Mouse (Mus musculus) heart, adult 11 months (tissue): Measurements from ENCODE around the gene Acot7.

ENCODE experiments used
- DNase-seq: peaks from one replicate; pipeline ENCODE4 v3.0.0; 2022

The Acot7 gene

DNA sequence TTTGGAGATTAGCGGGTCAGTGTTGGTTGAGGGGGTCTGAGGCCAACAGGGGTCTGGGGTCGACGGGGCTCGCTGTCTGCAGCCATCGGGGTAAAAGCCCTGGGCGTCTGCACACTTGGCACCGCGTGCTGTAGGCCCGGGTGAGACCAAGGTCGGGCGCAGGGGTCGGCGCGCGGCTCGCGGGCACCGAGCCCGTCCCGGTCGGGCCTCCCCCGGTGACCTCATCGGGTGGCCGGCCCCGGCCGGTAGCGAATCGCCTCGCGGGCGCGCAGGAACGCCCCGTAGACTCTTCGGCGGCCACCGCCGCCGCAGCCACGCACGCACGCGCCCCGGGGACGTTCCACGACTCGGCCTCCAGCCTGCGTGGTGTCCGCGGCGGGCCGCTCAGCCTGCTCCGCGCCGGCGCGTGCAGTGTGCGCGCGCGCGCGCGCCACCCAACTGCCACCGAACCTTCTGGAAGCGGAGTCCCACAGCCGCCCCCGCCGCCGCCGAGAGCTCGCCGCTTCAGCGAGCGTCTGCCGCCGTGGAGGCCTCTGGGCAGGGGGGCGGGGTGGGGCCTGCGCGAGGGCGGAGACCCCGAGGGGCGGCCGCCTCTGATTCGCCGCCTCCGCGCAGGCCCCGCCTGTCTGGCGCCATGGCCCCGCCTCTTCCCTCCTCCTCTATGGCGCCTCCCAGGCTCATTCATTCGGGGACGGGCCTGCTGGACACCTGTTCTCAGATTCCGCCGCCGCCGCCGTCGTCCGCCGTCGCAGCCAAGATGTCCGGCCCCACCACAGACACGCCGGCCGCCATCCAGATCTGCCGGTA, at the start of gene Acot7:
Gene Acot7, plus strand, starts transcription at position 598 of the 807 bp plus-strand sequence.
- DNase-seq = peak; percentile 99

DNA sequence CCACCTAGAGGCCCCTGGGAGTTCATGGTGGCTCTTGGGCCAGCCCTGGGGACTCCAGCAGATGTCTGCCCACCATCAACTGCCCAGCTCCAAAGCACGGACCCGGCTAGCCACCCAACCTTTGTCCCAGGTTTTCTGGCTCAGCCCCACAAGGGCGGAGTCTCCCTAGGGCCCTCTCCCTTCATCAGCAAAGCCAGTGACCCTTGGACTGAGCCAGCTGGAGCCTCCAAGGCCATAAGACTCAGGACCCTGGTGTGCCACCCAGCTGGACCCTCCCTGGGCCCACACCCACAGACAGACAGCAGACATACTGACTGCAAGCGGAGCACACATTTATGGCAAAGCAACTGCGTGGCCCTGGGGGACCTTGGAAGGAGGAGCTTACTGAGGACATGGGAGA, 49.1 kb upstream of the Acot7 start:
- peak; percentile 93 for DNase-seq

DNA sequence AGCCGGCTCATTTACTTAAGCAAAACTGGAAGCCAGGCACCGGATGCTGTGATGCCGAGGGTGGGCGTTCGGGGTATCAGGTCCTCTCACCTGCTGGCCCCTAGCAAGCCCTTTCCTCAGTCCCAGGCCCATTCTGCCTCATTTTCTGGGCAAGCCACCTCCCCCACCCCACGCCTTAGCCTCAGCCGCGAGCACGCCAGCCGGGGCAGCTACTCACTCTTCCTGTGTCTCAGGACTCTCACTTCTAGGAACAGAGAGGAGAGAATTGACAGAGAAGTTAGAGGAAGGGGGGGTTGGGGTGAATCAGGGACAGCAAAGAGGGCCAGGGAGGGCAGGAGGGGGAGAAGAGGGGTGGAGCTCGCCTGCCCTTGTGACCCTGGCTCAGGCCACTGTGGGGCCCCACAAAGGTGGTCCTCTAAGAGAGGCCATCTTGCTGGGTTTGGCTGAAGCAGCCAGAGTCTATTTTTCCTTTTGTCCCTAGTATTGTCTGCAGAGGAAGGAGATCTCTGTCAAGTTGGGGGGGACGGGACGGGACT, 48.5 kb upstream of the Acot7 start:
- DNase-seq = peak; percentile 88

DNA sequence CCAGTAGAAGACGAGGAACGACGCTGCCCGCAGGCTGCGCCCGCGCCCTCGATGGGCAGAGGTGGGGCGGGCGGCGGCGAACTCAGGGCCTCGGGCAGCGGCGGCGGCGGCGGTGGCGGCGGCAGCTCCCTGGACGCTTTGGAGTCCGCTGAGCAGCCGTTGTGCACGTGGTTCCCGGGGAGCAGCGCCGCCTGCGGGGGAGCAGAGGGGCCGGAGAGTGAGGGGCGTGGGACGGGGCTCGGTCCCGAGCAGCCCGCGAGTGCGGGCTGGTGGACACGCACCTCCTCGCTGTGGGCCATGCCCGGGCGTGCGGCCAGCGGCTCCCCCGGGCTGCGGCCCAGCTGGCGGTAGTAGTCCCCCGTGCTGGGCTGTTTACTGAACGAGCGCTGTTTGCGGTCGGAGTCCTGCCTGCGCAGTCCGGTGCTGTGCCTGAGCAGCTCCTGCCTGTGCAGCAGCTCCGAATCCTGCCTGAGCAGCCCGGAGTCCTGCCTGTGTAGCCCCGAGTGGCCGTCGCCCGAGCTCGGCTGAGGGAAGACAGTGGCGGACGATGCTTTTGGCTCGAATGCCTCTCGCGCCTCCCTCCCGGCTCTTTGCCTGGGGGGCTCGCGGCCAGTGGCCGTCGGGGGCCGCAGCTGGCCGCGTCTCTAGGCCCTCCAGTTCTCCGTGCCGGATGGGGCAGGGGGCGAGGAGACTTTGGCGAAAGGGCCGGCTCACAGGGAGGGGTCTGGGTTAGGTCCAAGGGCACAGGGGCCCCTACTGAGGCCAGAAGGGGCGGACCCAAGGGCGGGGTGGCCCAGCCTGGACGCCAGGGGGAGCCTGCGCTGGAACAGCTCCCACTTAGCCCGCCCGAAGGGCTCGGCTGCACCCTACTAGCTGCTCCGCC, 46.9 kb upstream of the Acot7 start:
- peak; percentile 97 for DNase-seq

DNA sequence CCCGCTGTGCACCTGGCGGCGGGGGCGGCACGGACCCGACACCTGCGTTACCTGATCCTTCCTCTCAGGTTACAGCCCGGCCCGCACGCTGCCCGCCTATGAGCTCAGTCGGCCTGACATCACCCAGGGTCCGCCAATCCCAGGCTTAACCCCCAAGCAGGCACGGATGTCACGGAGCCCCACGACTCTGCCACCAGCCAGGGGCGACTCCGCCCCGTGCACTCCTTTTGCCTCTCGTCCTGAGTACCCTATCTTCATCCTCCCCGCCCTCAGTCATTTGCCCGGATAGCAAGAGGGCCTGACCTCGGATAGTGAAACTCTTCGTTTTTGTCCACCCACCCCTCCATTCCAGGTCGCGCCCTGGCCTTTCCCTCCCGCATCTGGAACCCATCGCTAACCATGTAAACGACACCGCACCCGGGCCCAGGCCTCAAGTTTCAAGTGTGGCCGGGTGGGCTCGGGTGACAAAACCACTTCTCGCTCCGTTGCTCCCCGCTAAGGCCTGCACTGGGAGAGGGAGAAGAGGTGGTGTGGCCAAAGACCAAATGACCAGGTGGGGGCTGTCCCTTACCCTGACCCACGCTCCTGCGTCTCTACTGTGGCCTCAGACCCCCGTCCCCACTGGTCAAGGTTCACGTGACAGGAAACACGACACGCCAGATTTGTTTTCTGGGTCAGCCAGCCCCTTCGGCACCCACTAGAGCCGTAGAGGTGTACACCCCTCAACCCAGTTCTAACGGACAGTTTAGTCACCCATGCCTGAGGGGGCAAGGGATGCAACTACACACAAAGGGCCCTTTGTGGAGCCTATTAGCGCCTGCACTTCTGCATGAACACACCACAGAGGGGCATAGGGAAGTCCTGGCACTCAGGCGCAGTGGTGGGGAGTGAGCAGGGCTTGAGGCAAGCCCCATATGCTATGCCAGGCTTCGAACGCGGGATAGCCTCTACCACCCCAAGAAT, 45.8 kb upstream of the Acot7 start:
- DNase-seq = peak; percentile 91

DNA sequence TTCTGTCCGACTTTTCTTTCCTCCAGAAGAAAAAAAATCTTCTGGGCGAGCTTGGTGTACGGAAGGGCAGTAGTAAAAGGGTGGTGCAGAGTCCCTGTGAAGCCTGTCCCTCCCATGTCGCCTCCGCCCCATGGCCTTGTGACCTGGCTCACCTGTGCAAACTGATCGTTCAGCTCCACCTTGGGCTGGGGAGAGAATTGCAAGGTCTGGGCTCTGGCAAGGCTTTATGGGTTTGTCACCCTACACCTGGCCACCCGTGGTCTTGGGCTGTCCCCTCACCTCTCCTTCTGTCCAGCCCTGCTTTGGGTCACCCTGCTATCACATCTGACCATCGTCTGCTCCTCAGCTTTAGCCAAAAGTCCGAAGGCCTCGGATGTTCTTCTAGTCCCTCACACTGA, 45.2 kb upstream of the Acot7 start:
- DNase-seq = peak; percentile 91

DNA sequence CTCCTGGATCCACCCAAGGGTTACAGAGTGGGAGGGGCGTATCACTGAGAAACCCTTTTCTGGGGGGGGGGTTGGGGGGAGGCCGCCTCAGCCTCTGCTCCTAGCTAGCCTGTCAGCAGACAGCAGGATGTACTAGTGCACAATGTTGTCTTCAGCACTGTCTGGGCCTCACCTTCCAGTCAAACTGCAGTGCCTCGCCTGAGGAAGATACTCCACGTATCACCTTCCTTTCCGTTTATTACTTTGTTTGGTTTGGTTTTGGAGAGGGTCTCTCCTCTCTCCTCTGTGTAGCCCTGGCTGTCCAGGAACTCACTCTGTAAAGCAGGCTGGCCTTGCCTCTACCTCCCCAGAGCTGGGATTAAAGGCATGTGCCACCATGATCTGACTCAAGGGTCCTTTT, 44.7 kb upstream of the Acot7 start:
- no peak for DNase-seq

DNA sequence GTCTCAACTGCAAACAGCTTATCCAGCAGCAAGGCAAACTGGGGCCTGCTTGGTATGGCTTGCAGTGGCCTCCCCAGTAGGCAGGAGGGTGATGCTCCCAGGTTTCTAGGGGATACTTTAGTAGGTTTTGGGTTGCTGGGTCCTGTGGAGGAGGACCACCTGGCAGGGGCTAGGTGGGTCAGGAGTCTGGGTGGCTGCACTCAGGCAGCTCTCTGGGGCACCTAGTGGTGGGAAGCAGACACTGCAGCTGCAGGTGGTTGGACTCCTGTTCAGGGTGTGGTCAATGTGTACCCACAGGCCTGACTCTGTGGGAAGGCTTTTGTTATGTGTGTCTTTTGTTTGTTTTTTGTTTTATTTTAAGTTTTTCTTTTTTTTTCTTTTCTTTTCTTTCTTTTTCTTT, 43.4 kb upstream of the Acot7 start:
- DNase-seq = peak; percentile 91

DNA sequence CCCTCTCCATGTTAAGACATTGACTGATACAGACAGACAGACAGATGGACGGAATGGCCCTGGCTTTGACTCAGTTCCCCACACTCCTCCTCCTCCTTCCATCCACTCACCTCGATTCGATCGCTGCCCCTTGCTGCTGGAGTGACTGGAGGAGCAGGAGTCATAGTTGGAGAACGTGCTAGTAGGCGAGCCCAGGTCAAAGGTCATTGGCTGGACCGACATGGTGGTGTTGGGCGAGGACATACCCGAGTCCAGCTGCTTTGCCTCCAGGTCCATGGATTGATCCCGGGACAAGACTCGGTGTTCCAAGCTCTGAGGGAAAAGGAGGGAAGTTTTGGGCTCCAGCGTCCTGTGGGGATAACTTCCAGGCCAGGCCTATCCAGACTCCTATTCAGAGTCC, 42.6 kb upstream of the Acot7 start:
- peak; percentile 91 for DNase-seq

DNA sequence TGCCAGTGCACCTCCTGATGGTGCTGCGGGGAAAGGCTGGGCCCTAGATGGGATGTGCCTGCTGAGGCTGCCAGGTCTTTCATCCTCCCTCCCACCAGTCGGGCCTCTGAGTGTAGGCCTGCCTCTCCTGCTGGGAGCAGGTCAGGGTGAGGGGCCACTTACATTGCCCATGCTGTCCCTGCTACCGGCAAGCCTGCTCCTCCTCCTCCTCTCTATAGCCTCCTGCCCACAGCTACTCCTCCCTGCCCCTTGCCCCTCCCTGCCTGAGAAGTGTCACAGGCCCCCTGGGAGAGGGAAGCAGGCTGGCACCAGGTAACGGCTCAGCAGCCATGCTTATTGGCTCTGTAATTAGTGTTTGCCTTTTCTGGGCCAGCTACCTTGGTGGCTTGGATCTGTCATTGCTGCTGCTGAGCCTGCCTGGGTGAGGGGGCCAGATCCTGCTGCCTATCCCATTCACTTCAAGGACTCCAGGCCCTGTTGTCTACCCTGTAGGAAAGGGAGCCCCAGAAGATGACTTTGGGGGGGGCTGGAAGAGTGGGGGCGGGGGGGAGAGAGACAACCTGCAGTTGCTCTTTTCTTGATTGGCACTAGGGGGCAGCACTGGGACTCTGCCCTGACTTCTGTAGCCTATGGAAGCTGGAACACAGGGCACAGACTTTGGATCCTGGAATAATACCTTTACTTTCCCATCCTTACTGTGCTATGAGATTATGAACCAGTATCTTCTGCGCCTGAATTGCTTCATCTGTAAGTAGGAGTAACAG, 41.6 kb upstream of the Acot7 start:
- DNase-seq = peak; percentile 91

DNA sequence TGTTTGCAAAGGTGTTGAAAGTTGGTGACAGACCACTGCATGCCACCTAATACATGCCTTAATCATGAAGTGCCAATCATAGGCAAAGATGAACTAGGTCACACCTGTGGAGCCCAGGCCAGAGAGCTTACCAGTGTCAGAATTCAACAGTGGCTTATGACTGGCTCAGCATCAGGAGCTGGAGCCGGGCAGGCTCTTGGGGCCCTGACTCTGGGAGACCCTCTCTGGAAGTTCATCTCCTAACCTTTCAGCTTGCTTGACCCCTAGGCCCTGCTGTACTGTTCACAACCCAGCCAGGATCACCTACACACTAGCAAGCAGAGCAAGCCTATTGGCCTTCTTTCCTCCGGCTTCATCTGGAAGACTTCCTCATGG, 41.1 kb upstream of the Acot7 start:
- DNase-seq = peak; percentile 89

DNA sequence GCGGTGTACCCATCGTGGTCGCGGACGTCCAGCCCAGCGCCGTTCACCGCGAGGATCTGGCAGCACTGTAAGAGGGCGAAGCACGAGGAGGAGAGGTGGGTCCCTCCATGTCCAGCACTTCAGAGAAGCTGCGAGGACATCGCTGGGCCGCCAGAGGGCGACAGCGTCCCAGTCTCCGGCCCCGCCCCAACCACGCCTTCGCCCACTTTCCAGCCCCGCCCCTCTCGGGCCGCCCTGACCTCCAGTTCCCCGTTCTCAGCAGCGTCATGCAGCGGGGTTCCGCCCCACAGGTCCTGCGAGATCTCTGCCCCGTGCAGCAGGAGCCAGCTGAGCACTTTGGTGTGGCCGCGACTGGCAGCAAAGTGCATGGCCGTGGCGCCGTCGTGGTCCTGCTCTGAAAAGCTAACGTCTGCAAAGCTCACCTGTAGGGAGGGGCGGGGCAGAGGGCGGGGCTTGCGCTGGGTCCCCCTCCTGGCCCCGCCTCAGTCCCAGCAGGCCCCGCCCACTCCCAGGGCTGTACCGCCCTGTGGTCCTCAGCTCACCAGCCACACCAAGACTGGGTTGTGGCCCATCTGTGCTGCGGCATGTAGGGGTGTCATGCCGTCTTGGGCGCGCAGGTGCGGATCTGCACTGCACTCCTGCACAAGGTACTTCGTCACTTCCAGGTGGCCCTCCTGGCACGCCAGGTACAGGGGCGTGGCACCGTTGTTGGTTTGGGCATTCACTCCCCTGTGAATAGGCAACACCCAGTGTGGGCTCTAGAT, 39.3 kb upstream of the Acot7 start:
- DNase-seq = peak; percentile 99

DNA sequence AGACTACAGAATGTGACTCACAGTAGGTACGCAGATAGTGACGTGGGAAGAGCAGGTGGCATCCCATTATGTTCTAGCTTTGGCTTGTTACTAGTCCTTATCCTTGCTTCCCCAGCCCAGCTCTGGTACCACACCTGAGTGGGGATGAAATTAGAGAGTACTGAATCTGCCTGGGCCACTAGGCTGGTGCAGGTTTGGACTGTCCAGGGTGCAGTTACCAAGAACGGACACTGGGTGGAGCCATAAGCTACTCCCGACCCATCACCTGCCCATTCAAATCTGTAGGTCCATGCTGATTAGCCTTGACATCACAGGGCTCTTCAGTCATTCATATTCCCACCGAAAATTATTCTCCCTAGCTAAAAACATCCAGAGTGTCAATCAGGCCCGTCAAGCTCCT, 37.5 kb upstream of the Acot7 start:
- DNase-seq = peak; percentile 92

DNA sequence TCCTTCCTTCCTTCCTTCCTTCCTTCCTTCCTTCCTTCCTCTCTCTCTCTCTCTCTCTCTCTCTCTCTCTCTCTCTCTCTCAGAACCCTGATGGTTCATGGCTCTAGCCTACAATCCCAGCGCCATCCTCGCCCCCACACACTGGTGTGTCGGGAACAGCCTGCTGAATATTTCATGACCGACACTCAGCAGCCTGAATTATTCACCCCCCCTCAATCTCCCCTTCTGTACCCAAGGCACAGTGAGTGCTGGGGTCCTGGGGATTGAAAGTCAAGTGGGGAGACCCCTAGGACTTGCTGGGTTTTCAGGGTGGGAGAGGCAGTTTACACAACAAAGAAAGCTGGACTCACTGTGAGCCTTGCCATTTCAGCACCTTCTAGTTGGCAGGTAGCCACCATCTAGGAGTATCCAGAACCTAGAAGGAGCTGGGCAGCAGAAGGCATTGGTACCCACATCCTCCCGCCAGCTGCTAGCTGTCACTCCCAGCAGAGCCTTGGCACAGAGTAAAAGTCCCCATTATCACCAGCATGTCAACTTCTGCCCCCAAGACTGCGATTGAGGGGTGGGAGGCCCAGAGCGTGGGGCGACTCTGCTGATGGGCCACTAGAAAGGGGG, 36.3 kb upstream of the Acot7 start:
- no peak for DNase-seq

DNA sequence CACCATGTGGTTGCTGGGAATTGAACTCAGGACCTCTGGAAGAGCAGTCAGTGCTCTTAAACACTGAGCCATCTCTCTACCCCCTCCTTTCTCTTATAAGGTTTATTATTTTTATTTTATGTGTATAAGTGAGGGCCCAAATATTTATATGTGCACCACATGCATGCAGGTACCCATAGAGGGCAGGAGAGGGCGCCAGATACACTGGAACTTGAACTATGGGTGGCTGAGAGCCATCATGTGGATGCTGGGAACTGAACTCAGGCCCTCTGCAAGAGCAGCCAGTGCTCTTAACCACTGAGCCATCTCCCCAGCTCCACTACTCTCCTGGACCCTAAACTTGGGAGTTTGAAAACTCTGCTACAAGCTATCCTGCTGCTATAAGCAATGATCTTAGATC, 34.3 kb upstream of the Acot7 start:
- DNase-seq = no peak

DNA sequence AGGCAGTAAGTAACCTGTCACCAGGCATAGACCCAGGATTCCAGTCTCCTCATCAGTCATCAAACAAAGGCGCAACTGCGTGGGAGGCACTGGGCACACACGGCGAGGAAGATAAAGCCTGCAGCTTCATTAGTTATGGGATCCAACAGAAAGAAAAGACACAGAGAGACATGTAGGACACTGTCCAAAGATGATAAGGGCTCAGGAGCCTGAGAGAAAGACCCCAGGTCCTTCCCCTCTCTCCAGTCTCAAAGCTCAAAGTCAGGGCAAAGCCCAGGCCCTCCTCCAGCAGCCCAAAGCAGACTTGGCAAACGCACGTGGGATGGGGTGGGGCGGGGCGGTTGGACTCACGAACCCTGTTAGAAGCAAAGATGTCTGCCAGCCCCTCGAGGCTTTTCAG, 32.5 kb upstream of the Acot7 start:
- DNase-seq = no peak

DNA sequence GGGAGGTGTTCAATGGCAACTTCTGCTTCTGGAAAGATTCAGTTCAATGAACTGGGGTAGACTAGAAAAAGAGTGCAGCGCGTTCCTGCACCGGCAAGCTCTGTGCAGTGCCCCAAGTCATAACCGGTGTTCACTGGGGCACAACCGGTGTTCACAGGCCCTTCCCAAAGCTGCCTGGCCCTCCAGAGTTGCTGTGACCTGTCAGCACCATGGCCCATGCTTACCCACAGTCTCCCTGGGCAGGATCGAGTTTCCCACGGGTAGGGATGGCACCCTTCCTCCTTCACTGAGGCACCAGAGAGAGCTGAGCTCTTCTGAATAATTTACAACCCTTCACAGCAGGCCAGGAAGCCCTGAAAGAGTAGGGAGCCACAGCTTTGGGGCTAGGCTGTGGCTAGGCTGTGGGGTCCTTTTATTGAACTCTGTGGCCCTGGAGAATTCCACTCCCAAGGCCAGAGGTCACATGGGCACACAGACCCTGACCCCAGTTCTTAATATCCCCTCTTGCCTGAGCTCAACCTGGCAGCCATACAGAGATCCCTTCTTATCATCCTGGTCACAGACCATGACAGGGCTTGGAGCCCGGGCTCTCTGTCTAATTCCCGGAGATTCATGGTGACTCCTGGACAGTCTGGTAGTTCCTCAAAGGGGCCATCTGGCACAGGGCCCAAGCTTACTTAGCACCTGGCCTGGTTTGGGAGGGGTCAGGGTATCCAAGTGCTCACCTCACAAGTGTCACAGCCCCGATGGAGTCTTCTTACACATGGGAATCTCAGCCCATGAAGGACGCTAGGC, 31.7 kb upstream of the Acot7 start:
- DNase-seq = no peak

DNA sequence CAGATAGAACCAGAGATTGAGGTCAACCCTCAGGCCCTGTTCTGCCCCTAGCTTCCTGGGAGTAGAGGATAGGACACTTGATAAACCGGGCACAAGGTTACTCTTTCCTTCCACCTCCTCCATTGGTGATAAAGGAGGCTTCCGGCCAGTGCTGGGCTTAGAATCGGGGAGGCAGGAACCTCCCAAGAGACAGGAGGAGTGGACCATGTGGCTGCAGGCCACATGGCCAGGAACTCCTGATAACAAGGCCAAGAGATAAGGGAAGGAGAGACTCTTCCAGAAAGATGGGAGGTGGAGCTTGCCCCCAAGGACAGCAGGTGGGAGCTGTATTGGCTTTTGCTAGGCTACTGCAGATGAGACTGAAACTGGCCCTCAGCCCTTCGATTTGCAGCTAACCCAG, 27.4 kb upstream of the Acot7 start:
- peak; percentile 91 for DNase-seq

DNA sequence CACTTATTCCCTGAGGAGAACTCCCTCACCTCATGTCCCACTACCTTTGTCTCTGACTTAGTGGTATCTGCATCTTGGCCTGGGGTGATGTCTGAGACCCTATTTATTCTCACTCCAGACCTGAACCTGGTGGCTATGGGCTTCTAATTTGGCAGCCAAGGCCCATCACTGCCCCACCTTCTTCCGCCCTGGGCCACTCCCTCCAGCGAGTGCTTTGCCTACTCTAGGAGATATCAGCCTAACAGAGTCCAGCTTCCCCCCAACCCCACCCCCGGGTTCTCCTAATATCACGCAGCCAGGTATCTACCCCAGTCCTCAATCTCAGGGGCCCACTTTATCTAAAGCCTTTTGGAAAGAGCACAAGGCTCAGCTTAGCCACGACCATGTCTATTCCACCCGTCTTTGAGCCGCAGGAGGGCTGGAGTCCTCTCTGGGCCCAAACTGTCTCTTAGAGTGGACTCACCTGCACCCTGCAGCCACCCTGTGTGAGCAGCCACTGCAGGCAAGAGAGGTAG, 26.4 kb upstream of the Acot7 start:
- peak; percentile 93 for DNase-seq
